In genomic region chr3:88141439-88141786, GRCm38 (mm10) we compare ENCODE assay signal across 8 mouse cellular contexts. TPM values are rescaled to one million over a fixed set of nuclear protein-coding genes. Genes with fewer than 3 reads are reported as not detected.
DNase-seq lines count a peak whose midpoint lies in the region; ATAC-seq lines count a peak whose summit lies in the region.

No protein-coding gene starts in this region.

- intact Hi-C loops in heart, postnatal 14 days (cut with DNase I), result no loop called here

- H3K27ac ChIP-seq in midbrain, embryonic 14.5 days (replicated peaks; ENCODE audit: low read depth, low read length), result peak overlapping the region; percentile 97

- H3K4me1 ChIP-seq in midbrain, embryonic 14.5 days (ENCODE audit: control insufficient read depth, insufficient read depth, low read length), result peaks cover 39% of the 10 kb centered on the region

- ATAC-seq in midbrain, embryonic 14.5 days (ENCODE audit: low FRiP score, low TSS enrichment), result no peak

- no peaks in the 10 kb centered on the region for H3K36me3 ChIP-seq in midbrain, embryonic 14.5 days (ENCODE audit: control insufficient read depth, insufficient read depth, low read length)

- peak; percentile 49 for DNase-seq in adrenal gland, postnatal 14 days
- DNase-seq in adrenal gland, postnatal 4 days (ENCODE audit: low spot score in 2 of 2), result no peak
- peak; percentile 44 for DNase-seq in embryo, embryonic 11 days
- peak; percentile 48 to 57 for DNase-seq in heart, postnatal 14 days
- peak; percentile 53 to 70 for DNase-seq in kidney, postnatal 4 days
- no peak for DNase-seq in midbrain, embryonic 14.5 days
- no peak for DNase-seq in retina, postnatal 1 day
- DNase-seq in cerebellum, adult 18-20 months, result no peak

- peak overlapping the region; percentile 92 for H3K4me3 ChIP-seq in midbrain, embryonic 14.5 days (replicated peaks; ENCODE audit: low read depth, low read length)

- no peaks in the 10 kb centered on the region for H3K9me3 ChIP-seq in midbrain, embryonic 14.5 days (ENCODE audit: control insufficient read depth, low read length)

- 14% methylated on average over 9 of the region's 9 CpGs for WGBS in midbrain, embryonic 14.5 days

- peaks cover 18% of the 10 kb centered on the region for H3K27me3 ChIP-seq in midbrain, embryonic 14.5 days (ENCODE audit: control insufficient read depth, insufficient read depth, low read length)

- peak overlapping the region; percentile 95 for H3K4me2 ChIP-seq in midbrain, embryonic 14.5 days (ENCODE audit: low read length)

- peak overlapping the region; percentile 34; the same call in 1 of the 2 replicates for H3K9ac ChIP-seq in midbrain, embryonic 14.5 days (replicated peaks; ENCODE audit: low read length)

RNA-seq across cellular contexts. Expression of gene Mef2d, which starts 0.8 kb away (rescaled TPM):
- total RNA-seq in adrenal gland, postnatal 14 days (2021), result 92.9 and 98.4 TPM in 2 replicates
- total RNA-seq in adrenal gland, postnatal 4 days (2021), result 10 to 100 TPM; 90.0 to 92.1 TPM
- total RNA-seq in heart, postnatal 14 days (2021), result 100 to 1,000 TPM; 128 to 130 TPM
- polyA plus RNA-seq in midbrain, embryonic 14.5 days (2014; fragmentation: Nextera tagmentation; extraction: Ambion mirVana), result 22.3 and 23.7 TPM in 2 replicates

RNA-seq across cellular contexts. Expression of gene Iqgap3, which starts 59.6 kb away (rescaled TPM):
- 7.3 and 8.0 TPM in 2 replicates for total RNA-seq in adrenal gland, postnatal 14 days (2021)
- total RNA-seq in adrenal gland, postnatal 4 days (2021), result 10 to 100 TPM; 17.2 to 18.8 TPM
- 1 to 10 TPM; 3.8 to 7.2 TPM for total RNA-seq in heart, postnatal 14 days (2021)
- polyA plus RNA-seq in midbrain, embryonic 14.5 days (2014; fragmentation: Nextera tagmentation; extraction: Ambion mirVana), result 2.7 and 3.5 TPM in 2 replicates

Comparison
In these comparisons a context has a peak if more than half of its experiments do, and no peak if none do; other contexts are left out.
1. DNase-seq: peak in adrenal gland, postnatal 14 days (single experiment), embryo, embryonic 11 days (single experiment), heart, postnatal 14 days (2 of 2) and kidney, postnatal 4 days (2 of 2); none in adrenal gland, postnatal 4 days (0 of 2), midbrain, embryonic 14.5 days (single experiment), retina, postnatal 1 day (single experiment) and cerebellum, adult 18-20 months (0 of 2).